Mouse (Mus musculus) kidney, embryonic 14.5 days (tissue): ENCODE data around the gene Txlna. TPM values are rescaled to one million over a fixed set of nuclear protein-coding genes. Genes with fewer than 3 reads are reported as not detected.

Experiments
- microRNA-seq: library from miRNA; unstranded; fragments of <30 nt; microRNA quantifications from one replicate; pipeline ENCODE4, GENCODE M21; 2016
- polyA plus RNA-seq: library from polyadenylated mRNA; unstranded; fragments of >200 nt; fragmentation: Nextera tagmentation; extraction: Ambion mirVana; gene quantifications from 2 replicates; pipeline ENCODE4 v1.2.1, GENCODE M21; 2014

Gene Txlna
- polyA plus RNA-seq, 1 experiment from 2014 or later: 103 TPM

Small RNA genes within 50 kb of the gene (microRNA-seq; reads per million reads assigned to microRNA genes)
- gene Mir7016: 1.1 reads per million

Other genes with a start within 250 kb of the Txlna start
- 2.3 and 3.1 TPM in 2 replicates for gene Zbtb8b, start 200.2 kb downstream of the Txlna start, polyA plus RNA-seq
- gene Bsdc1, start 179.5 kb downstream of the Txlna start, polyA plus RNA-seq: 20.5 and 23.3 TPM in 2 replicates
- gene Tssk3, start 150.0 kb downstream of the Txlna start, polyA plus RNA-seq: not detected in 2 replicates
- 0.39 TPM in 1 of 2 replicates, not detected in the other for gene Fam229a, start 149.9 kb downstream of the Txlna start, polyA plus RNA-seq
- gene Marcksl1, start 127.5 kb downstream of the Txlna start, polyA plus RNA-seq: 823 and 993 TPM in 2 replicates
- gene Hdac1, start 98.4 kb downstream of the Txlna start, polyA plus RNA-seq: 245 and 265 TPM in 2 replicates
- 11.4 and 14.1 TPM in 2 replicates for gene Lck, start 67.4 kb downstream of the Txlna start, polyA plus RNA-seq
- gene Fam167b, start 62.5 kb downstream of the Txlna start, polyA plus RNA-seq: 17.7 and 19.7 TPM in 2 replicates
- 340 and 401 TPM in 2 replicates for gene Eif3i, start 40.4 kb downstream of the Txlna start, polyA plus RNA-seq
- gene Tmem234, start 40.4 kb downstream of the Txlna start, polyA plus RNA-seq: 213 and 219 TPM in 2 replicates
- gene Dcdc2b, start 26.8 kb downstream of the Txlna start, polyA plus RNA-seq: 1.9 and 2.0 TPM in 2 replicates
- 30.1 and 30.6 TPM in 2 replicates for gene Iqcc, start 22.0 kb downstream of the Txlna start, polyA plus RNA-seq
- 48.6 and 56.0 TPM in 2 replicates for gene Ccdc28b, start 17.1 kb downstream of the Txlna start, polyA plus RNA-seq
- 13.2 and 14.7 TPM in 2 replicates for gene Kpna6, start 31.7 kb upstream of the Txlna start, polyA plus RNA-seq
- gene Tmem39b, start 55.8 kb upstream of the Txlna start, polyA plus RNA-seq: 27.2 and 49.0 TPM in 2 replicates
- gene Khdrbs1, start 101.2 kb upstream of the Txlna start, polyA plus RNA-seq: 100 and 131 TPM in 2 replicates
- 253 and 276 TPM in 2 replicates for gene Ptp4a2, start 170.2 kb upstream of the Txlna start, polyA plus RNA-seq